In the genomic region with DNA sequence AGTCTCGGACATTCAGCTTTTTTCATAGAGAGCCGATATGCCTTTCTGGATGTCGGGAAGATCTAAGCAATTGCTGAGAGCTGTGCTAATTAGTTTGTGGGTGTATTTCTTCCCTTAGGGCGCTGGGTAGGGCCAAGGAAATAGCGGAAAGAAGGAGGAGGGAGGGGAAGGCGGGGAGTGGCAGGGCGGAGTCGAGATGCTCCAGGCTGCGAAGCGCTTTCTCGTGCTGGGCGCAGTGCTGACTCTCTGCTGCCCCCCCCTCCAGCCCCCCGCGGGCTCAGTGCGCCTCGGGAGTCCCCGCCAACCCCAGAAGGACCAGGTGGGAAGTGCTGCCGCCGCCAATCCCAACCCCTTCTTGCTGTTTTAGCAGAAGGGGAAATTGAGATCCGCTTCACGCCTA, we compare ENCODE assay signal across 8 mouse cellular contexts. TPM values are rescaled to one million over a fixed set of nuclear protein-coding genes. Genes with fewer than 3 reads are reported as not detected.
DNase-seq lines count a peak whose midpoint lies in the region; ATAC-seq and TF ChIP-seq lines count a peak whose summit lies in the region.

No protein-coding gene starts in this region.

- WGBS in forebrain, embryonic 12.5 days, result under 1% methylated on average over 20 of the region's 21 CpGs
- 2% methylated on average over 20 of the region's 21 CpGs for WGBS in hindbrain, postnatal 0 days
- 1% methylated on average over 18 of the region's 21 CpGs for WGBS in lung, embryonic 16.5 days

- peak overlapping the region; percentile 69 for H3K4me2 ChIP-seq in forebrain, embryonic 12.5 days
- H3K4me2 ChIP-seq in hindbrain, postnatal 0 days (ENCODE audit: low read depth, low read length), result peak overlapping the region; percentile 68
- peak overlapping the region; percentile 92 for H3K4me2 ChIP-seq in lung, embryonic 16.5 days (ENCODE audit: low read depth, low read length)

- peaks cover 81% of the 10 kb centered on the region for H3K27me3 ChIP-seq in forebrain, embryonic 12.5 days
- peaks cover 34% of the 10 kb centered on the region for H3K27me3 ChIP-seq in hindbrain, postnatal 0 days (ENCODE audit: insufficient read depth, low read length)
- peaks cover 45% of the 10 kb centered on the region for H3K27me3 ChIP-seq in lung, embryonic 16.5 days (ENCODE audit: control insufficient read depth, insufficient read depth, low read depth, low read length)

- H3K9me3 ChIP-seq in forebrain, embryonic 12.5 days, result no peaks in the 10 kb centered on the region
- H3K9me3 ChIP-seq in hindbrain, postnatal 0 days (ENCODE audit: low read length), result no peaks in the 10 kb centered on the region
- H3K9me3 ChIP-seq in lung, embryonic 16.5 days (ENCODE audit: control insufficient read depth, low read length), result no peaks in the 10 kb centered on the region

- H3K9ac ChIP-seq in forebrain, embryonic 12.5 days, result no peak overlapping the region
- H3K9ac ChIP-seq in hindbrain, postnatal 0 days (replicated peaks; ENCODE audit: low read length), result no peak overlapping the region
- H3K9ac ChIP-seq in lung, embryonic 16.5 days (ENCODE audit: low read length), result peak overlapping the region; percentile 47; the same call in 1 of the 2 replicates

- peaks cover 28% of the 10 kb centered on the region for H3K4me1 ChIP-seq in forebrain, embryonic 12.5 days
- H3K4me1 ChIP-seq in hindbrain, postnatal 0 days (ENCODE audit: insufficient read depth, low read length), result peaks cover 20% of the 10 kb centered on the region
- peaks cover 20% of the 10 kb centered on the region for H3K4me1 ChIP-seq in lung, embryonic 16.5 days (replicated peaks; ENCODE audit: control insufficient read depth, insufficient read depth, low read length)

- no peak overlapping the region for H3K27ac ChIP-seq in forebrain, embryonic 12.5 days
- no peak overlapping the region for H3K27ac ChIP-seq in hindbrain, postnatal 0 days
- H3K27ac ChIP-seq in lung, embryonic 16.5 days (ENCODE audit: low read length), result peak overlapping the region; percentile 67

- DNase-seq in ovary, adult 18-20 months (ENCODE audit: low spot score), result peak; percentile 37
- no peak for DNase-seq in ovary, postnatal 10 days (ENCODE audit: low spot score)
- DNase-seq in hindbrain, postnatal 0 days (ENCODE audit: low spot score), result no peak
- peak; percentile 59 for DNase-seq in testis, postnatal 10 days (ENCODE audit: low spot score)
- no peak for DNase-seq in right cerebral cortex, postnatal 10 days (ENCODE audit: low spot score in 2 of 2)
- no peak for DNase-seq in cerebellum, postnatal 4 days (ENCODE audit: low spot score in 2 of 2)

- peak overlapping the region; percentile 43 for H3K4me3 ChIP-seq in forebrain, embryonic 12.5 days (replicated peaks)
- peak overlapping the region; percentile 36; the same call in 1 of the 2 replicates for H3K4me3 ChIP-seq in hindbrain, postnatal 0 days (ENCODE audit: low read length)
- H3K4me3 ChIP-seq in lung, embryonic 16.5 days (ENCODE audit: low read length), result peak overlapping the region; percentile 65

- no peak; the same call in 1 of the 2 replicates for ATAC-seq in forebrain, embryonic 12.5 days (ENCODE audit: low FRiP score)
- no peak for ATAC-seq in hindbrain, postnatal 0 days
- ATAC-seq in lung, embryonic 16.5 days (ENCODE audit: low read depth), result peak; percentile 63

- H3K36me3 ChIP-seq in forebrain, embryonic 12.5 days (replicated peaks), result no peaks in the 10 kb centered on the region
- no peaks in the 10 kb centered on the region for H3K36me3 ChIP-seq in hindbrain, postnatal 0 days (ENCODE audit: insufficient read depth, low read length)
- no peaks in the 10 kb centered on the region for H3K36me3 ChIP-seq in lung, embryonic 16.5 days (ENCODE audit: control insufficient read depth, insufficient read depth, low read length)

- TF ChIP-seq CTCF in hindbrain, postnatal 0 days (IDR thresholded peaks at IDR 0.05; ENCODE audit: low read depth), result no peak

RNA-seq across cellular contexts. Expression of a gene that starts 38.6 kb away (rescaled TPM):
- 24.9 and 25.4 TPM in 2 replicates for polyA plus RNA-seq in forebrain, embryonic 12.5 days (2016; fragmentation: Nextera tagmentation; extraction: Ambion mirVana)
- 29.4 and 44.4 TPM in 2 replicates for total RNA-seq in hindbrain, postnatal 0 days (2014; rRNA removed)
- polyA plus RNA-seq in hindbrain, postnatal 0 days (2015; fragmentation: Nextera tagmentation; extraction: Ambion mirVana), result 33.6 and 34.0 TPM in 2 replicates
- 21.4 and 21.7 TPM in 2 replicates for polyA plus RNA-seq in lung, embryonic 16.5 days (2015; fragmentation: Nextera tagmentation; extraction: Ambion mirVana)

RNA-seq across cellular contexts. Expression of a gene that starts 38.9 kb away (rescaled TPM):
- 3.8 and 4.6 TPM in 2 replicates for polyA plus RNA-seq in forebrain, embryonic 12.5 days (2016; fragmentation: Nextera tagmentation; extraction: Ambion mirVana)
- total RNA-seq in hindbrain, postnatal 0 days (2014; rRNA removed), result 34.7 and 39.0 TPM in 2 replicates
- 12.4 and 13.8 TPM in 2 replicates for polyA plus RNA-seq in hindbrain, postnatal 0 days (2015; fragmentation: Nextera tagmentation; extraction: Ambion mirVana)
- 2.5 and 3.4 TPM in 2 replicates for polyA plus RNA-seq in lung, embryonic 16.5 days (2015; fragmentation: Nextera tagmentation; extraction: Ambion mirVana)

RNA-seq across cellular contexts. Expression of a gene that starts 58.0 kb away (rescaled TPM):
- 0.14 and 0.22 TPM in 2 replicates for polyA plus RNA-seq in forebrain, embryonic 12.5 days (2016; fragmentation: Nextera tagmentation; extraction: Ambion mirVana)
- 0.42 TPM in 1 of 2 replicates, not detected in the other for total RNA-seq in hindbrain, postnatal 0 days (2014; rRNA removed)
- polyA plus RNA-seq in hindbrain, postnatal 0 days (2015; fragmentation: Nextera tagmentation; extraction: Ambion mirVana), result 0.21 and 0.28 TPM in 2 replicates
- 0.30 and 0.38 TPM in 2 replicates for polyA plus RNA-seq in lung, embryonic 16.5 days (2015; fragmentation: Nextera tagmentation; extraction: Ambion mirVana)

RNA-seq across cellular contexts. Expression of a gene that starts 58.3 kb away (rescaled TPM):
- polyA plus RNA-seq in forebrain, embryonic 12.5 days (2016; fragmentation: Nextera tagmentation; extraction: Ambion mirVana), result 0.26 and 0.41 TPM in 2 replicates
- total RNA-seq in hindbrain, postnatal 0 days (2014; rRNA removed), result 0.07 and 0.10 TPM in 2 replicates
- 0.10 and 0.32 TPM in 2 replicates for polyA plus RNA-seq in hindbrain, postnatal 0 days (2015; fragmentation: Nextera tagmentation; extraction: Ambion mirVana)
- polyA plus RNA-seq in lung, embryonic 16.5 days (2015; fragmentation: Nextera tagmentation; extraction: Ambion mirVana), result 3.4 and 3.5 TPM in 2 replicates

Comparison
In these comparisons a context has a peak if more than half of its experiments do, and no peak if none do; other contexts are left out.
1. DNase-seq: peak in ovary, adult 18-20 months (single experiment) and testis, postnatal 10 days (single experiment); none in ovary, postnatal 10 days (single experiment), hindbrain, postnatal 0 days (single experiment), right cerebral cortex, postnatal 10 days (0 of 2) and cerebellum, postnatal 4 days (0 of 2).
2. Peak in every context shown above with its lines, with median percentiles within 50 percentile points of each other: H3K4me2 ChIP-seq and H3K4me3 ChIP-seq.